Mouse (Mus musculus): ENCODE measurements at regions not wholly inside any gene's neighbourhood (a gene's known extent, or its start where the extent isn't known, plus 50 kb on each side); places are given as distances from the start of the nearest gene placed in this dataset.

DNA sequence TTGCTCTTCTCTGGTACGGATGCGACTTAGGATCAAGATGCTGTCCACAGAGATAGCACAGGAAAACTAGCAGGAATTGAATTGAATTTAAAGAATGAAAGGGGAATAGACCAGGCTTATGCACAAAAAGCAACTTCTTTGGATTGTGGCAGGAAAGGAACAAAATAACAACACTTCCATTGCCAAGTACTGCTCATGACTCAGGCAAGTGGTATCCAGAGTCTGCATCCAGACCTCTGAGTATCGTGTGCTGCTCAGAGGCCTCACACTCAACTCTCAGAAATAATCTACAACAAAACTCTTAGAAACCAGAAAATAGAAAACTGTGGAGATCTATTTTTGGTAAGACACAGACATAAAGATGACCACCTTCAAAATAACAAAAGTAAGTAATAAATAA is 176.1 kb upstream of the Egflam start:
- DNase-seq (ENCODE audit: low read depth, low spot score): no peak

DNA sequence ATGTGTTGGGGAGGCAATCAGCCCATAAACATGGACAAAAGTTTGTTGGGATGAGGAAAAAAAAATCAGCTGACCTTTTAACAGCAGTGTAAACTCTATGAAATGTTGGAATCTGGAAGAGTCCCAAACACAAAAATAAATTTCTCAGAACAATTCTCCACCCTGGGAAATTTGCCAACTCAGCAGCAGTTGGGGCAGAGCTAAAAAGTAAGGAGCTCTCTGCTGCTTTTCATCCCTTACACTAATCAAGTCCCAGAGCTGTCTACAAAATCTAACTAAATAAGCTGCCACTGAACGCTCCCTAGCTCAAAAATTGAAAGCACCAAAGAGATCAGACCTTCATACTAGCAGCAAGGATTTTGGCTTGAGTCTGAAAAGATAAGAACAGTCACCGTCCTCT is 176.6 kb upstream of the Egflam start:
- peak; percentile 16 for DNase-seq (ENCODE audit: low read depth, low spot score)

DNA sequence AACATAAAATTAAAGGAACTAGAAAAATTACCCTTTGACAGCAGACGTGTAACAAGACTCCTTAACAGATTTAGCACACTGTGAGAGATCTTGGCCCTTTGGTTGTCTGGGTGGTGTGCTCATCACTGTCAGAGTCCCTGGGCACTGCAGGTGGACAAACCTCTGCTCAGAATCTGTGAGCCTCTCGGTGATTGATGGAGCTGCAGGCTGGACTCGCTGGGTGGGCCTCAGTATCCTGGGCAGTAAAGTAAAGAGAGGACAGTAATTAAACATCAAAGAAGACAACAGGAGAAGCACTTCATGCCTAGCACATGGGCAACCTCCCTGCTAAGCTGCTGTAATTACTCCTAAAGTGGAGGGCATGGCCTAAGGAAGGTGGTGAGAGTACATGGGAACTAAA is 180.2 kb upstream of the Egflam start:
- no peak for DNase-seq (ENCODE audit: low read depth, low spot score)

DNA sequence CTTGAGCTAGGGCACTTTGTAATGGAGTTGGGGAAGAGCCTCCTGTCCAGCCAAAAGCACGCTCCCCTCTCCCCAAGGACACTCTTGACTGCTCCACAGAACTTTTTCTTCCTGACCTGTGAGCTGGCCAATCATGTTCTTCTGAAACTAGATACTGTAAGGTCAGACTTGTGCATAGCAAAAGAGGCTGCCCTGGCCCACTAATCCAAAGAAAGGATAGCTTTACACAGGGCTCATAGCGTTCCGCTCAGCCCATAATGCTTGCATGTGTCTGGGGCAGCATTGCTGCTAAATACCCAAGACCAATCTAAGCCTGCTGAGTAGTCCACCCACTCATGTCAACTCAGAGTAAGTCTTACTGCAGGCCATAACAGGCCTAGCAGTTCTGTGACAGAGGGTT is 189.0 kb upstream of the Egflam start:
- no peak for DNase-seq (ENCODE audit: low read depth, low spot score)

DNA sequence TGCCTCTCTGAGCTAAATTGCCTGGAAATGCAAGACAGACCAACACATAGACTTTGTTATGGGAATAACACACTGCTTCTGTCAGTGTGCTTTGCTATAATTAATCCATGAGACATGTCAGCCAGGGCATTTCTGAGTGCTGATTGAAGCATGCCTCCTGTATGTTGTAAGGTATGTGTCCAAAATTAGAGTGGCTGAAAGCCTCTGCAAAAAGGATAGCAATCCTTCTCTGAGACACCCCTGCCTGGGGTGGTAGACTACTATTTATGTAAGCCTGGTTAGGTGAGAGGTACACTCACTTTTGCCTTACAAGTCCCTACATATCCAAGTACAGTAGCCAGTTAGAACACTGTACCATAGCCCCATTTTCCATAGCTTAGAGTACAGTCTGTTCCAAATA is 193.3 kb upstream of the Egflam start:
- no peak for DNase-seq (ENCODE audit: low read depth, low spot score)

DNA sequence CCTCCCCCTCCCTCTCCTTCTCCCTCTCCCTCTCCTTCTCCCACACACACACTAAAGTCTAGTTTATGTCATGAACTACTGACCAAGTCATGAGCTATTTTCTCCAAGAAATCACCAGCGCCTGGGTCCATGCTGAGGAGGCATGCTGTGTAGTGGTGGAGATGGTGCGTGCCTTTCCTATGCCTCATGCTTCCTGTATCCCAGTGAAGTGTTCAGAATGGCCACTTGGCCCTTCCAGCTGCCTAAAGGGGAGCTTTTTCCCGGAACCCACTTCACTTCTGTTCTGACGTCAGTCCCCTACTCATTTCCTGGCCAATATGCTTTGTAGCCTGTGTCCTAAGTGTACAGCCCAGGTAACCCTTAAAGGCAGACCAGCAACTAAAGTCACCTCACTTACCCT is 199.1 kb upstream of the Egflam start:
- no peak for DNase-seq (ENCODE audit: low read depth, low spot score)

DNA sequence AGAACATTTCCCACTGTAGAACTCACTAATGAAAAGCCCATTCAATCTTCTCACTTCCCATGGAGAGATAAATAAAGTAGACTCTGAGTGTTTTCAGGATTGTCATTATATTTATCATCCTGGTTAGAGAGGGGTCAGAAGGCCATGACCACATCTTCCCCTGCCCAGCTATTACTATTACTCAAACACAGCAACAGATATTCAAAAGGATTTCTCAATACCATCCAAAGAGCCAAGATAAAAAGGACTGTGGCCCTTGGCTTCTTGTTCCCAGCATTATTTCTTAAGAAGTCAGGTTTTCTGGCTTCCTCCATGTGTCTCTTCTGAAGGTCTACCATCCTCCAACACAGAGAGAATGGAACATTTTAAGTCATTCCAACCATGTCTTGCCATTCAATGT is 199.6 kb upstream of the Egflam start:
- DNase-seq (ENCODE audit: low read depth, low spot score): no peak

DNA sequence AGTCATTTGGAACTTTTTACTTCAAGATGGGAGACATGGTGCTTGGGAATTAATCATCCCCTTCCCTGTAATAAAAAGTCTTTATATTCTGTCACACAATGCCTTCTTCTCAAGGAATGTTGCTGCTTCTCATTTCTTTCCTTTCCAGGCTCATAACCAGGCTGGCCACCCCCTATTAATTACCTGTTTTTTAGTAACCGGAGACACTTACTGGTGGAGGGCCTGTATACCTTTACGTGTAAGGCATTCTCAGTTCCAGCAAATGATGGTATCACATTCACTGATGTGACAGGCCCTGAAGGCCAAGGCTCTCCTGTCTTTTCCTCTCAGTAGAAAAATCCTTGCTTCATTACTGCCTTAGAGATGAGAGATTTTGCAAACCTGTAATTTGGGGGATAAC is 203.3 kb upstream of the Egflam start:
- DNase-seq (ENCODE audit: low read depth, low spot score): no peak

DNA sequence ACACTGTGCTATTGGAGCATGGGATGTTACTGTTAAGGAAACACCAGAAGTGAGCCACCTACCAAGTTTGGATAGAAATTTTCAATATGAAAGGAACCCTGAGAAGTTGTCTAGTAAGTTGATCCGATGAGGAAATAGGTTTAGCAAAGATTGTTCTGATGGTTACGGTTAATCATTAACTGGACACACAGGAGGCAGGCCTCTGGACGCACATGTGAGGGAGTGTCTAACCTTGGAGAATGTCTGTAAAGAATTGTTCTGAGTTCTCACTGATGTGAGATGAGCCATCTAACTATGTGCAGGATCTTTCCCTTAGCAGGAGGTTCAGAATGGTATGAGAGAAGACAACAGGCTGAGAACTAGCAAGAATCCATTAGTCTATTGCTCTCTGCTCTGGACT is 205.8 kb upstream of the Gdnf start:
- DNase-seq (ENCODE audit: low read depth, low spot score): no peak

DNA sequence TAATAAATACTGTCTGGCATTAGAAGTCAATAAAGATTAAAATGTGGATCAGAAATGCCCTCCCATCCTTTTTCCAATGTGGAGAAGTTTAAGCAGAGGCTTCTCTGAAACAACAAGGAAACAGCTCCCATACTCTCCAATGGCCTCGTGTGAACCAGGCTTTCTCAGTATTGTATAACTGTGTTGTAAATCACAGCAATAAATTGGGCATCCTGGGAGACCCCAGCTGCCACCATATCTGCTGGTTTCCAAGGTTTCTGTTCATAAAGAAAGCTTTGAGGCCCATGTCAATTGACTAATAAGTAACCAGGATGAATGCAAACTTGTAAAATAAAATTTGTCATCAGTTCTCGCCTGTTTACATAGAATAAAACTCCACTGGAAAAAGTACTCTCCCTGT is 192.7 kb upstream of the Gdnf start:
- no peak for DNase-seq (ENCODE audit: low read depth, low spot score)

DNA sequence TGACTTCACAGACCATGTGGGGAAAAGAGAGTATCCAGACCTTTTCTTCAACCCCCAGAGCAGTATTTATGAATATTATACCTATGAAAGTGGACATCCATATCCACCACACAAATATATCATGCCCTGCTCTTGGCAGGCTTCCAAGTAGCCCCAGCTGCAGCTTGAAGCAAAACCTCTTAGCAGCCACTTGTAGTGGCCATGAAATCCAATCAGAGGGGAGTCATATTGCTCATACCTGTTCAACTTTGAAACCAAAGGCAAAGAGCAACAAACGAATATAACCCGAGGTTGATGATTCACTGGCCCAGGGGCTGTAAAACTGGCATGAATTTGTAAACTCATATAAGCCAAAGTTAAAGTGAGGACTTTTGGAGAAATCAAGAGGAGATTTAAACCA is 187.6 kb upstream of the Gdnf start:
- no peak for DNase-seq (ENCODE audit: low read depth, low spot score)

DNA sequence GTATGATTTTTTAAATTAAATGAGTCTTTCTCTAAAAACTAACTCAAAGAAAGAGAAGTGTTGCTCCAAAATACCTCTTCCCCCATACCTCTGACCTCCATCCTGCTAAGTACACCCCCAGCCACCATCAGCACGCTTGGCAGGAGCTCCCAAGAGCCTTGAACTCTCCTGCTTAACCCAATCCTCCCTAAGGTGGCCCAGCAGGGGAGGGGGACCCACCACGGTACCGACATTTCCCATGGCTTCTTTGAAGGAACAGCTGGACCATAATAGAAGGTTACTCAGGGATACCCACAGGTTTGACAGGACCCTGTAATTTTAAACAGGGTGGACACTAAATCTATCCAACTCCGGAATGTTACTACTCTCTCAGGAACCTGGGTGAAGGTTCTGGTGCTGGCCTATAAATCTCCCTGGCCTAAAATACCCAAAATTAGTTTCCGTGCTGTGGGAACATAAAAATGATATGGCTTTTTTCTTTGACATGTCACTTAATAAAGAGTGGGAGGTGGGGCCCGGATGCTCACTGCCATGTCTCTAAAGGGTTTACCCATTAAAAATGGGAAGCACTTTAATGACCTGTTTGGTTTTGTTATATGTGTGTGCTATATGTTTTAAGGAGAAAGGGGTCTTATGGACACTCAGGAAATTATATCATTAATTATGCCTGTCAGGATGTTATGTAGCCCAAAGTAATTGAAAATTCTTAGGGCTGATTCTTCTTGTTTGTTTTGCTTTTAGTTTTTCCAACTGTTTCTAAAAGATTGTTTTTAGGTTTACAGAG is 185.8 kb upstream of the Gdnf start:
- no peak for DNase-seq (ENCODE audit: low read depth, low spot score)

DNA sequence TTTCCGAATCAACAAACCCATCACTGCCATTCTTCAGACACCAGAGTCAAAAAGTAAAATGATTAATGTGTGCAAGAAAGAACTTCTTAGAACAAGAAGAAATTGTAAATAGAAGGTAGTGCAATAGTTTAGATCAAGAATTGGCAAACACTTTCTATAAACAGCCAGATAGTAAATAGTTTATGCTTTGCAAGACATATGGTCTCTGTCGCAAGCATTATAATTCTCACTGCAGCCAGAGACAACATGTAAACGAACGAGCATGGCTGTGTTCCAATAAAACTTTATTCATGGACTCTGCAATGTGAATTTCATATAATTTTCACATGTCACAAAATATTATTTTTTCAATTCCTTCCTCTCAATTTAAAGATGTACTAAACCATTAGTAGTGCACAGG is 180.8 kb upstream of the Gdnf start:
- DNase-seq (ENCODE audit: low read depth, low spot score): no peak

DNA sequence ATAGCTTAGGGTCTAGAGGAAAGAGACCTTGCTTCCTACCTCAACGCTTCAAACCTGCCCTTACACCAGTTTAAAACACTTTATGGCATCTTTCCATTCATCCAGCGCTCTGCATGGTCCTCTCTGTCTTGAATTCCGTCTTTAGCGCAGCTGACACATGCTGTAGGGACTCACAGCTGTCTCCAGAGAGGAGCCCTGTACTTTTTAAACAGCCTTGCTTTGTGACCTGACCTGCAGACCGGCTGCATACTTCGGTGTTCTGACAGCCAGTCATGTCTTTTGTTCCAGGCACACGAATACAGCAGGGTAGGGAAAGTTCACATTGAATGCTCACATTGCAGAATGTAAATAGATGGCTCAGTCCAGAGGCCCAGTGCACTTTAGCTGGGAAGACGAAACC is 175.4 kb upstream of the Gdnf start:
- no peak for DNase-seq (ENCODE audit: low read depth, low spot score)

DNA sequence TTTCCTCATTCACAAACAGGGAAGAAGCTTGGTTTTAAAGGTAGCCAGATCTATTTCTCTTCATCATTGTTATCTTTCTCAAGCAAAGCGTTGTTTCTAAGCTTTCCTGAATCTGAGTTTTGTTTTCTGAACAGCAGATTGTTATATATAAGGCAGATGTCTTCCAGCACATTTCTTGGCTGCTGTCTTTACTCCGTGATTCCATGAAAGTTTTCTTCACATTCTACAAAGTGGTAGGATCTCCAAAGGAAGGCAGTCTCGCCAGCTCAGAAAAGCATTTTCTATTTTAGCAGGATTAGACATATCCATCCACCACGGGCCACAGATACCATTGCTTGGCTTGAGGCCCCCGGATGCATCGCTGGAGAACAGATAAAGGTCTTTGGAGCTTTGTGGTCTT is 171.2 kb upstream of the Gdnf start:
- peak; percentile 46 for DNase-seq (ENCODE audit: low read depth, low spot score)

DNA sequence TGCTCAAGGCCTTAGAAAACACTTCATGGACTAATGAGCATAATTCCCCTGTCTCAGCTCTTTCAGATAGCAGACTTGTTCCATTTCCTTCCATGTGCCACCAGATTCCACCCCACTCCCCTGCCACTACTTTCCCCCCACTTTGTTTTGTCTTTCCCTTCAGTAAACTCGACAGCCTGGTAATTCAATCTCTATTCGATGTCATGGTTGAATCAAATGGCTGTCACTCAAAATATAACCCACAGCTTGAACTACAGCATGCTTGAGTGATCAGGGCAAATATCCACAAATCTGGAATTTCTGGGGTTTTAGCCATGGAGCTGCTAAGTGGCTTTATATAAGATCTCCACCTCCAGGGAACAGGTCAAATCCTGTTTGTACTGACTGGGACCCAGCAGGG is 168.6 kb upstream of the Gdnf start:
- no peak for DNase-seq (ENCODE audit: low read depth, low spot score)

DNA sequence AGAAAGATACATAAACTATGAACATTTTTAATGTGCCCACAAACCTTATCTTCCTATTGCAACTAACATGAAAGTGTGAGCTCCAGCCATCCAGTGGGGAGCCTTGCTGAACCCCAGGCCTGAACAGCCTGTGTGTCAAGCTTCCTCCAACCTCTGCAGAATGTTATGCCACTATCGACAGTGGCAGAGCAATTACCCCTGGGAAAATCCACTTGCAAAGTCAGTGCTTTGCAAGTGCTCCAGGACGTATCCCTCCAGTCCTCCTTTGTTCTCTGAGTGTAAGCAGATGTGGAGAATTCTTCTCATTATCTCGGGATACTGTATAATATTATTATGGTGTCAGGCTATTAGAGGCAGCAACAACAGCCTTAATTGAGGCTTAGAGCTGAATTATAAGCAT is 159.9 kb upstream of the Gdnf start:
- DNase-seq (ENCODE audit: low read depth, low spot score): peak; percentile 38

DNA sequence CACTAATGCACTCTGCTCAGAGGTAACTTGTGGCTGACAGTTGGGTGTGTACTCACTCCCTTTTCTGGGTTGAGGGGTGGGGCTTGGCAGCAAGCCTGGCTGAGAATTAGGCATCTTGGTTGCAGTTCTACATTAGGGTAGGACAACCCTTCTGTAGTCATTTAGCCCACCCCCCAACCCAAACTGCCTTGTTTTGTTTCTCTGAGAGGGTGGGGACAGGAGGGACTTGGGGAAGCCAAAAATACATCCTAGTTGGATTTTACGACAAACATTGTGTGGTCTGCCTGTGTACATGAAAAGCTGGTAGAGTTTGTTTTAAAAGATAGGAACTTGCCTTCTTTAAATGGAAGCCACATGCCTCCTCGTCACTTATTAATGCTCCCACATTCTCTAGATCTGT is 146.8 kb upstream of the Gdnf start:
- DNase-seq (ENCODE audit: low read depth, low spot score): no peak

DNA sequence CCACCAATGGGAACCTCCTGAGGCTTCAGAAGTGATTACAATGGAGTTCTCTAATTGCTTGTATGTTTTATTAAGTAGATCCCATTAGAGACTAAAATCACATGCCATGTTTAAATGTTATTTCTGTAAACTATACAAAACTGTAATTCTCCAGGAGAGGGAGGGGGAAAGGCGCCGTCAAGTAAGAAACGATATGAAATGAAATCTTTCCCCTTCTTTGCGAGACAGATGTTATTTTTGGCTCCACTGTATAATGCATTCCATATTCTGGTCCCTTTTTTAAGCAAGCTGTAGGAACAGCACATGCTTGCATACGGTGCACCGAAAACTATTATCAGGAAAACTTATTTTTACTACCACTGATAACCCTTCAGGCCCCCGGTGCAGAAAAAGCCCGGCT is 141.0 kb upstream of the Gdnf start:
- DNase-seq (ENCODE audit: low read depth, low spot score): no peak

DNA sequence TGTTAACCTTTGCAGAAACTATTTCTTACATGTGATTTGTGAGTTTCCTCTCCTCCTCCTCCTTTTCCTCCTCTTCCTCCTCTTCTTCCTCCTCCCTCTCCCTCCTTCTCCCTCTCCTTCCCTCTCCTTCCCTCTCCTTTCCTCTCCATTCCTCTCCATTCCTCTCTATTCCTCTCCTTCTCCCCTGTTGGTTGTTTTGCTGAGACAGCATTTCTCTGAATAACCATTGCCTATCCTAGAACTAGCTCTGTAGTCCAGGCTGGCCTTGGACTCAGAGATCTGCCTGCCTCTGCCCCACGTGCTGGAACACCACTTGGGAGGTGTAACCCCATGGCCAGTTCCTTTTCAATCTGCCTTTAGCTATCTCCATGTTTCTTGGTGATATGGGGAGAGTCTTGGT is 133.7 kb upstream of the Gdnf start:
- DNase-seq (ENCODE audit: low read depth, low spot score): no peak

DNA sequence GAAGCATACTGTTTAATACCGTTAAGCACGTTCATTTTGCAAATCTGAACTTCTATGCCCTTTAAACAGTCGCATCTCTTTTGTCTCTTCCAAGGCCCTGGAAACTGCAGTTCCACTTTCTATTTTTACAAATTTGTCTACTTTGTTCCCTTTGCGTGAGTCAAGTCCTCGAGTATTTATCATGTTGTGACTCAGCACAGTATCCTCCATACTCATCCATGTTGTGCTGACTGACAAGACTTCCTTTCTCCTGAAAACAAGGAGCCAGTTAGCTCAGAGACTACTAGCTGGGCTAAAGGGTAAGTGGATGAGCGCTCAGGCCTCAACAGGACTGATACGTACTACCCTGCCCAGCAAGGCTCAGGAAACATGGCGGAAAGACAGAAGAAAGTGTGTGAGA is 131.9 kb upstream of the Gdnf start:
- peak; percentile 13 for DNase-seq (ENCODE audit: low read depth, low spot score)

DNA sequence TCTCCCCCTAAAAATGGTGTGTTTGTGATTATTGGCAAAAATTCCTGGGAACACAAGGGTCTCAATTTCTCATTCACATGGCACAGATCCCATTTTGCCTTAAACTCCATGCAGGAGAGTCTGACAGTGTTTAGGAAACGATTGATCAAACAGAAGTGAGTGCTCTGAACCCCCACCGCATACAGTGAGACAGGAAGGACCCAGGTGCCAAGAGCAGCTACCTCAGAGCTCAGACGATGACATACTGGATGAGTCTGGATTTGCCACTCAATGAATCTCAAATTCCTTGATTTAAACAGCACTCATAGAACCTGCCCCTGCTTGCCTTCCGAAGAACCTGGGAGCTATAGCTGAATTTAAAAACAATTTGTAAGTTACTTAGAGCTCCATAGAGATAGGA is 129.6 kb upstream of the Gdnf start:
- no peak for DNase-seq (ENCODE audit: low read depth, low spot score)

DNA sequence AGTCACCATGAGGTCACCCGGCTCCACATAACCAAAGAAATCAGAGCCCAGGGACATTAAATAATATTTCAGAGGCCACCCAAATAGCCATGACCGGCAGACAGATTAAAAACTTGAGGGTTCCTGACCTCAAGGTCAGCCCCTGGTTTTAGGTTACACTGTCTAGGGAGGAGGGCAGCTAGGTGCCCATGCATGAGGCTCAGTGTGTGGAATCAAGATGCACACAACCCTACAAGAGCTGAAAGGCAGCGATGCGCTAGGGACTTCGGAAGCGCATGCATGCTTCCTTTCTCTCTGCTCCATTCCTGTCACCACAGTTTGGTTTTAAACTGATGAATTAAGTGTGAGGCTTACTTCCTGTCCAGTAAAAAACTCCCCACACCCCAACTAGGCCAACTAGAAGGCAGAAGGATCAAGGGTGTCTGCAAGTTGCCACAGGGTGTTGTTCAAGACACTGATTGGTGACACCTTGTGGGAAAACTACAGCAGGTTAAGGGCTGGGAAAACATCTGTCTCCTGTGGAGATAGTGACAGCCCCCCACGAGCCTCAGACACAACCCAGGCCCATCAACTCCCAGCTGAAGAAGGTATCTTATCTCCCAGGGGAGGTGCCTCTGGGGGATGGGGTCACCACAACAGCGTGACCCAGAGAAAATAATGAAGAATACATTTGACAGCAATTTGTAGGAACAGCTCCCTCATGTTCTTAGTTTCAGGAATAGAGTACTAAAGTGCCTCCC is 127.2 kb upstream of the Gdnf start:
- no peak for DNase-seq (ENCODE audit: low read depth, low spot score)

DNA sequence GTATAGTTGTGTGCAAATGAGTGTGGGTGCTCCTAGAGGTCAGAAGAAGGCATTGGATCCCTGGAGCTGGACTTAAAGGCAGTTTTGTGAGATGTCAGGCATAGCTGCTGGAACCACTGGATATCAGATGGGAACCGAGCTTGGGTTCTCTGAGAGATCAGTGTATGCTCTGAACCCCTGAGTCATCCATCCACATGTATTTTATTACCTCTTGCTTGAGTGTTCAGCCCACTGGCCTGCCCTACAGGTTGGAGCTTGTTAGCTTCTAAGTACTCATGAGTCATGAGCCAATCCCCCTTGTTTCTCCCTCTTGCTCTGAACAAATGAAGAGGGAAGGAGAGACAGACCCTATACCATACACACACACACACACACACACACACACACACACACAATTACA is 119.4 kb upstream of the Gdnf start:
- DNase-seq (ENCODE audit: low read depth, low spot score): no peak

All from brain, adult 2 months (tissue).